Mouse (Mus musculus) heart, postnatal 14 days (tissue): ENCODE results near the gene Chn2. TPM values are rescaled to one million over a fixed set of nuclear protein-coding genes. Genes with fewer than 3 reads are reported as not detected.

Experiments used
- DNase-seq, 2 experiments: peaks; one replicate each; pipeline ENCODE4 v3.0.0; 2021 to 2022
- intact Hi-C: fragments of 180-260 bp; cut with DNase I; formaldehyde crosslinking; loops from one replicate; pipeline ENCODE4 v1.15.1; 2025
- total RNA-seq, 2 experiments: library from RNA; stranded (reverse); gene quantifications; 2 replicates each; pipeline ENCODE4 v1.2.3; 2021

The Chn2 gene
- total RNA-seq, 2 experiments from 2014 or later, result 3.7 to 4.3 TPM

DNA sequence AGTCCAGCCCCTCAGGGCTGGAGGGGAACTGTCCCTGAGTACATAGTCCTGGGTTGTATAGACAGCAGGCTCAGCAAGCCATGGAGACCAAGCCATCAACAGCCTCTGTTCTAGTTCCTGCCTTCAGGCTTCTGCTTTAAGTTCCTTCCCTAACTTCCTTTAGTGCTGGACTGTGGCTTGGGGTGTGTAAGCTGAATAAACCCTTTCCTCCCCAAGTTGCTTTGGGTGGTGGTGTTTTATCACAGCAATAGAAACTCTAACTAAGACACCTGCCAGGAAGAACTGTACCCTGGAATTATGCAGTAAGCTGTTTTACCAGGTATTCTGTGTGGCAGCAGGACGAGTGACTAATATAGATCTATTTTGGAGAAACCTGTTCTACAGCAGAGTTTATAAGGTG is 280.9 kb downstream of the Chn2 start:
- no peak for DNase-seq
- intact Hi-C loops, result no loop called here

DNA sequence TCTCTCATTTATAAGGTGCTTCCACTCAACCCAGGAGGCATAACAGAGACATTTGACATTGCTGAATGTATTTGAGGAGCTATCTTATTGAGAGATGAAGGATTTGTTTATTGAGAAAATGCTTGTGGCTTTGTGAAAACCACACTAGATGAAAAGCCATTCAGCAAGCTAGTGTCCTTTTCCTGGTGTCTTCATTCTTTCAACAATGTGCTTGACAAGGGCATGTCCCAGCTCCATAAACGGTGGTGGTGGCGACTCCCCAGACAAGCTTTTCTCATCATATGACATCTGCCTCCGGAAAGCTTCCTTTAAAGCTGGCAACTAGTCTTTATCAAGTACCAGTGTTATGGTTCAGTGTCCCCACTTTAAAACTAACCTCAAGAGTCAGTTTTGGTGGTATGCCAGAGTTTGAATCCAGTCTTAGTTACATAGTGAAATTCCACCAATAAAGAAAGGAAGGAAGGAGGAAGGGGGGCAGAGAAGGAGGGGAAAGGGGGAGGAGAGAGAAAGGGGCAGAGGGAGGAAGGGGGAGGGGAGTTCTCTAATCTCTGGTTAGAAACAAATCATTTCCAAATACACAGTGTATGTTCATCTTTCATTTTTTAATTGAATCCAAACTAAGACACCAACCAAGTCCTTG is 286.0 kb downstream of the Chn2 start, which contains the start of gene Prr15:
Gene Prr15, plus strand, starts transcription at position 590 of the 640 bp plus-strand sequence.
- intact Hi-C loops, result no loop called here
- DNase-seq, result no peak

DNA sequence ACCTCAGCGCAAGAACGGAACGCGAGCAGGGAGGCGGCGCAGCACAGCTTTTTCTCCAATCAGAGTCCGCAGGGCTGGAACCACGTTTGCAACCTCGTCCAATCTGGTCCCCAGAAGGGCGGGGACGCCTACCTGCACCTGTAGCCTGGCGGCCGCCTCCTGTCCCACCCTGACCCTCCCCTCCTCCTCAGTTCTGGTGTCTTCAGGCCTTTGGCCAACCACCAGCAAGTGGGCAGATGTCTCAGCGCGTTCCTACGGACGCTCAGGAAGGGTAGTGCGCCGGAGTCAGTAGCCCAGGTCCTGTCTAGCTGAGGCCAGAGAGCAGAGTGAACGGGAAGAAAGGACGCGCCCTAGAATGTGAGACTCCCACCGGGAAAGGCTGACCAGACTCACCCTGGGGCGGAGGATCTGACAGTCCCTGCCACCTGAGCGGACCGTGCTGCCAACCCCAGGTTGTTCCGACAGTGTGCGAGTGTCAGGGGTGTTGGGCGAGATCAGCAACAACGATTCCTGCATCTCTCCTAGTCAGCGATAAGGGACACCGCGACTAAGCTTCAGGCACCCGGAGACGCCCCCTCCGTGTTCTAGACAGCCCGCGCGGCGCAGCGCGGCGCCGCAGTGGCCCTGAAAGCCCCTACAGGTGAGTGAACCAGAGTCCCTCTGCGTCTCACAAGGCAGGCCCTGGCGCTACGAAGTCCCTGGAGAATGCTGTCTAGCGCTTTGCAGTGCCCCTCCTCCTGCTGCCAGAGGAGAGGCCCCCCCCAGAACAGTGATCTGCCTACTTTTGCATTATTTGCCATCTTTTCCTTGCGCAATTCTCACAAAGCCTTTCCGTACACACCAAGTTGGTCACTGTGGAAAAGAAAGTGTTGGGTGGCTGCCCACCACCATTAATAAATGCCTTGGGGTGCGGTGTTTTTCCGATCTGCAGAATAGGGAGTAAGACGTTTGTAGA is 287.6 kb downstream of the Chn2 start:
- DNase-seq, result peak; percentile 38 to 57
- intact Hi-C loops, result no loop called here

DNA sequence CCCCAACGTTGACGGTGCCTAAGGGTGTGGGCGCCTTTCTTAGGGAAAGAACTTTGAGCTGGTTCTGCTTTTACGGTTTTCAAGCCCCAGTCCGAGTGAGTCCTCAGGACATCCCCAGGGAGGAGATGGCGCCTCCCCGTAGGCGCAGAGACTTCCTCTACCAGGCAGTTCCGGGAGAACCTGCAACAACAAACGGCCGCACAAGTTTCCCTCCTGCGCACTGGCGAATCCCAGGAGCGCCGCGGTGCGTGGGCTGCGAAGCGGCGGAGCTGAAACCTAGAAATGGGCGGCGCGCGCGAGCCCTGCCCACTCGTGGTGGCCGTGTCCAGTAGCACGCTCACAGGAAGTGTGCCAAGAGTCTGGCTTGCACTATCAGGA is 288.3 kb downstream of the Chn2 start:
- peak; percentile 74 for DNase-seq
- intact Hi-C loops, result no loop called here

DNA sequence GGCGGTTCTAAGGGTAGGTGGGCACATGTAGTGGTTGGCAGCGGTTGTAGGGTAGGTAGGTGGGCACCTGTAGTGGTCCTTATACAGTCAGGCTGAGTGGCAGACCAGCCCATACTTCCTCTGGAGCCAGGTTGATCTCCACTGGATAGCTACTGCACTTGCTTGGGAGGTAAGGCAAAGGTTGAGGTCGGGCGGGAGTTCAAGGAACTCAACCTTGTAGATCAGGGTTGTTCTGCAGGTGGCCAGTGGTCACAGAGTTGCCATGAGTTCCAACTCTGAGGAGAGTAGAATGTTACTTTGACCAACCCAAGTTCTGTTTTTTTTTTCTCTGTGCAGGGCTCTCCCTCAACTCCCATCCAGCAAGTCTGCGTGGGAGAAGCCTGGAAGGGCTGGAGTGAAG is 289.4 kb downstream of the Chn2 start:
- no peak for DNase-seq
- intact Hi-C loops, result no loop called here

DNA sequence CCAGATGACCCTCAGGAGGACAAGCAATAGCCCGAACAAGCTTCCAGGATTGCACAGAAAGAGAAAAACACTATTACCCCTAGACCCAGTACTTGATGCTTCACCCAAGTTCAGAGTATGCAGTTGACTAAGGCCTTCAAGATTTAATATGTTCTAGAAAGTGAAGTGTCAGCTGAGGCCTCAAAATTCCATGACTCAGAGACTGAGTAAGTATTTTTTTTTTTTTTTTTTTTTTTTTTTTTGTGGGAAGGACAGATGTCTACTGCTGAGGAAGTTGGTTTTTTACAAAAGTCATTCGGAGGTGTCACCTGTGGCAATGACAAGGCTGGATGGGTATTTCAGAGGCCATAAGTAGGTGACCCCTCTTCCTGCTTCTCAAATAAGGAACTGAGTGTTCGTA is 290.2 kb downstream of the Chn2 start:
- DNase-seq, result no peak
- intact Hi-C loops, result no loop called here

DNA sequence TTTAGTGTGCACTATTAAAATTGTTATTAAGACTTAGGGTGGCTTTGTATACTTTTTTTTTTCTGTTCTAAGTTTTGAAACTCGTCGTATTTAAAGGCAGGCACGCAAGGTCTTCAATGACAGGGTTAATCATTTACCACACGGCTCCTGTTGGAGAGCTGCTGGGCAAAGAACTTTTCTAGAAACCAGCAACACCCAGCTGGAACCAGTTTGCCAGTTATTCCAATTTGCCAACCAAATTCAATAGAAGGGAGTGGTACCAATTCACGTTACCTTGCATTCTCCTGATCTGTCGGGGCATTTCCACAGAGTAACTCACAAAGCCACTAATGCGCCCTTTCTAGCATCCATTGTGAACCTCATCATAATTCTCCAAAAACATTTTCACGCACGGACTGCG is 290.8 kb downstream of the Chn2 start:
- DNase-seq, result no peak
- intact Hi-C loops, result no loop called here

DNA sequence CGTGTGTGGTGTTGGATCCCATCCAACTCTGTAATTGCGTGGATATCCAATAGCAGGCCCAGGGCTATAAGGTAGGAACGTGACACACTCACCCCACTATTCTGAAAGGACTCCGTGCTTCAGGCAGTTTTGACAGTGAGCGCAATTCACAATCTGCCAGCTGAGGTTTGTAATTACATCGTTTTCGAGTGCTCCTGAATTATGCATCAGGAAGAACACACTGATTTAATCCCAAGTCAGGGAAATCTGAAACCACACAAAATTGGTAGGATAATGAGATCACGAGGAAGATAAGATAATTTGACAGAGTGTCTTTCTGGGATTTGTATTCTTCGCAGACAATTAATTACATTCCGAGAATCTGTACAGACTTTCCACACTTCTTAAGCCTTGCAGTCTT is 292.4 kb downstream of the Chn2 start:
- no peak for DNase-seq
- intact Hi-C loops, result no loop called here

DNA sequence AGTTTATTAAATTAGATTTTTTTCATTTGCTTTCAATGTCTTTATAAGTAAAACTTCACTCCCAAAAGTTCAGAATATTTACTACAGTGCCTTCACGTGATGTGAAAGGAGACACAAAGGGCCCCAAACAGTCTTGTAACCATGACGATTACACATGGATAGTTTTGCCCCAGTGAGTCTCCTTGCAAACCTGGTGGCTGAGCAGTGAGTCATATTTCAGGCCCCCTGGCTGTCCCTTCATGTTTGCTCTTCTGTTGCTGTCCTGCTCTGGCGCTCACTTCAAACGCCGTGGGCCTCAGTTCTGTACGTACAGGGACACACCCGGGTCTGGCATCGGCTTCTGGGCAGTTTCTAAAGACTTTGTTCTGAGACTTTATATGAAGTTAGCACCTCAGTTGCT is 292.8 kb downstream of the Chn2 start:
- no peak for DNase-seq
- intact Hi-C loops, result no loop called here

DNA sequence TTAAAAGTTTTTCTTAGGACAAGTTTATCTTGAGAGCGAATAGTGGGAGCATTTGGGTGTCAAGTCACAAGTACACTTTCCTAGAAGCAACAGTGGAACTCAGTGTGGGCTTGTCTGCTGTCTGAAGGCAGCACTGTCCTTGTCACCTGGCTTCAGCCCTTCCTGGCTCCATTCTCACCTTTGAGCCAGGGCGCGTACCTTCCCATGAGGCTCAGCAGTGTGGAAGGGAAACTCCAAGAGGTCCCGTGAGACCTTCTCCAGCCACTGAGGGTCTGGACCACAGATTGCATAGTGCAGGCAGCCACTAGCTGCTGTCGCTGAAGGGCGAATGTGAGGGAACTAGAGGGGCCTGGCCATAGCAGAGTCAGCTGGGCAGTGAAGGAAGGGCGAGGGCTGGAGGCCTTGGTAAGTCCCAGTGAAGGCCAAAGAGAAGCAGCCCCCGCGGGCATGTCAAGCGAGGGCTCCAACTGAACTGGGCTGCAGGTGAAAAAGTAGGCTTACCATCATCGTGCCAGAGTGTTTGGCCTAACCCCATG is 293.8 kb downstream of the Chn2 start:
- DNase-seq, result no peak
- intact Hi-C loops, result no loop called here

DNA sequence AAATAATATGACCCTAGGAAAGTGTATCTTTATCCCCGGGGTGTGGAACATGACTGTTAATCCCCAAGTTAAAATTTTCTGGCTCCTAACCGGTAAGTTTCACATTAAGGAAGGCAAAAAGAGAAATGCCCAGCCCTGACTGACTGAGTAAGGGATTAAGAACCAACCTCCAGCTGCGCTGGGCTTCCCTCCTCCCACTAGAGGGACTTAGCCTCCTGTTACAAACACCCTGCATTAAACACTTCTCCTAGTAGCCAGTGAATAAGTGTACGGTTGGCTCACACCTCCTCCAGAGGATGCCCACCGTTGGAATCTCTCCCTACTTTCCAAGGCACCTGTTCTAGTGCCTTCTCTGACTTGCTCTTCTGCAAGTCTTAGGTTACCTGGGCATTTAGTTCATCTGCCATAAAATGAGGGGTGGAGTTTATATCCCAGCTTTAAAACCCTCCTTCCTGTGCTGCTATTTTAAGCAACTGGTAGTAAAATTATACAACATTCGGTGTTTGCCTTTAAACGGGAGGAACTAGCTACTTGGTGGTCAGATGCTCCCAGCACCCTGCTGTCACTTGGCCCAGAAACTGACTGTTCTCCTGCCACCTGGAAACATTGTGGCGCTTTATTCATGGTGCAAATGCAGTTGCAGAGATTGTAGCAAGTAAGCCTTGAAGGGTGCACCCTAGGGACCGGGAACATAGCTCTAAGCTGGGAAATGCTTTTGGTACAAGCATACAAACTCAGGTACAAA is 294.5 kb downstream of the Chn2 start:
- intact Hi-C loops, result no loop called here
- no peak for DNase-seq

DNA sequence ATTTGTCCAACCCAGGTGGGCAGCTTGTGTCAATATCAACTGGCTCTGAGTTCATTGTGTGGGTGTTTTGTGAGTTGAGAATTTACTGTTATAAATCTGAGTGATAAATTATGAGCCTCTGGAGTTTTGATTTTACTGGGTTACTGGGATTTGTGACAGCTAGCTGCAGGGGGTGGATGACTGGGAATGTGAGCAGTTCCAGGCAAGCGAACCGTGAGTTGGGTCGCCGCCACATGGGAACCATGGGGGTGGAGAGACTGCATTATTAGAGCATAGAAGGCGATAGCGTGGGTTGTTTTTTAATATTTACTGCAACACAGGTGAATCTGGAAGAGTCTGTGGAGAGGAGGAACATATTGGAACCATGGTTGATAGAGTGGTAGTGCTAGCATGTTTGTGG is 298.0 kb downstream of the Chn2 start:
- DNase-seq, result no peak
- intact Hi-C loops, result no loop called here

DNA sequence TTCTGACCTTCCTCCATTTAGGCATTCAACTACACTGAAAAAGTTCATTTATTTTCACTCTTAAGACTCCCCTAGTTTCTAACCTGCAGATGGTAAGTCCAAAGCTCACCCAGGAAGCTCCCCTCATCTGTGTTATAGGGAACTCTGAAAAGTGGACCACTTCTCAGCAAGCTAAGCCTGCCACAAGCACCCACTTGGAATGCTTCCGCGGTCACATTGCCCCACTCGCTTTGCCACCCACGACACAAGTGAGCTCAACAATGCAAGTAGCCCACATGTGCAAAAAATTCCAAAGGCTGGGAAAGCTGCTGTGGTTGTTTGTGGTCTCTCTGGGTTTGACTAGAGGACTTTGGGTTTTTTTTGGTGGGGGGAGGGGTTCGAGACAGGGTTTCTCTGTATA is 301.8 kb downstream of the Chn2 start:
- no peak for DNase-seq
- intact Hi-C loops, result no loop called here

DNA sequence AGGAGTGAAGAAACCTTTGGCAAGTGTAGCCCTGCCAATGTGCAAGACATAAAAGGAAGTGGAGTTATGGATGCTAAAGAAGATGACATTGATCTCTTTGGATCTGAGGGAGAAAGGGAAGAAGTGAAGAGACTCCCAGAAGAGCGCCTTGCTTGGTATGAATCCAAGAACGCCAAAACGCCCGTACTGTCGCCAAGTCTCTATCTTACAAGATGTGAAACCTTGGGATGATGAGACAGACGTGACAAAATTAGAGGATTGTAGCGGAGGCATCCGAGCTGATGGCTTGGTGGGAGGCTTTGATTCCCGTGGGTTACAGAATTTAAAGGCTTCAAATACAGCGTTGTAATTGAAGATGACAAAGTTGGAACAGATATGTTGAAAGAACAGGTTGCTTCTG is 302.9 kb downstream of the Chn2 start:
- no peak for DNase-seq
- intact Hi-C loops, result no loop called here

Other genes with a start within 250 kb of the Chn2 start
- 1 to 10 TPM; 9.3 to 9.9 TPM for gene Tril, start 218.7 kb upstream of the Chn2 start, total RNA-seq
- gene Cpvl, start 60.9 kb upstream of the Chn2 start, total RNA-seq, result not detected